Mouse (Mus musculus): Measurements from ENCODE around the gene Il17f. TPM values are rescaled to one million over a fixed set of nuclear protein-coding genes. Genes with fewer than 3 reads are reported as not detected.
"Not testable (repeated sequence)": the region's sequence is repeated elsewhere in the genome, so short reads cannot be mapped to it uniquely, and the experiment has no call there.

Gene Il17f
- polyA plus RNA-seq (2016; fragmentation: Nextera tagmentation; extraction: Ambion mirVana), result 0.24 TPM in 1 of 2 replicates, not detected in the other

- DNase-seq (ENCODE audit: low spot score); H3K36me3 ChIP-seq; H3K27ac ChIP-seq (replicated peaks); H3K27me3 ChIP-seq (ENCODE audit: low read depth, poor library complexity, severe bottlenecking); H3K9me3 ChIP-seq (replicated peaks); H3K4me1 ChIP-seq; H3K4me3 ChIP-seq: not testable (repeated sequence)
- WGBS, result 80% methylated on average over 1 of the region's 1 CpGs
Measured at GRCm38 (mm10) chr1:20790517-20790916, at the start of gene Il17f. Gene Il17f, minus strand, starts transcription at chr1:20790617.

DNA sequence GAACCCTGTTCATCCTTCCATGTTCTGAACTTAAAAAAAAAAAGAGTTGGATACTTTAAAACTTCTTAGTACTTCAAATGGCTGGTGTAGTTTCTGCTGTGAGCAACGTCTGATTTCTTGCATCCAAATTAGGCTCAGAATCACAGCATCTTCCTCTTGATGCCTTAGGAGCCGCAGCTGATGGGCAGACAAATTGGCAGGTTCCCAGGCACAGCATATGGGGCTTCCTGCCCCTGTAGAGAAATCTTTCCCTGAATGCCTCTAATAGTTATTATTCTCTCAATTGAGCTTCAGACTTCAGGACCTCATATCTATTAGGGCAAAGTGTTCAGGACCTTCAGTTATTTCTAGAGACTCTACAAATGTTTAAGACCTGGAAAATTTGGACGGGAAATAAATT, 49.5 kb upstream of the Il17f start:
- 78% methylated on average over 3 of the region's 3 CpGs for WGBS
- Histone ChIP-seq H3K36me3 (no peaks in the 10 kb centered on the region), H3K27me3 (ENCODE audit: low read depth, poor library complexity, severe bottlenecking) (no peaks in the 10 kb centered on the region), H3K9me3 (replicated peaks) (no peaks in the 10 kb centered on the region), H3K4me1 (peaks cover 6% of the 10 kb centered on the region), H3K4me3 (no peak overlapping the region), H3K27ac (replicated peaks) (no peak overlapping the region)
- DNase-seq (ENCODE audit: low spot score), result no peak

DNA sequence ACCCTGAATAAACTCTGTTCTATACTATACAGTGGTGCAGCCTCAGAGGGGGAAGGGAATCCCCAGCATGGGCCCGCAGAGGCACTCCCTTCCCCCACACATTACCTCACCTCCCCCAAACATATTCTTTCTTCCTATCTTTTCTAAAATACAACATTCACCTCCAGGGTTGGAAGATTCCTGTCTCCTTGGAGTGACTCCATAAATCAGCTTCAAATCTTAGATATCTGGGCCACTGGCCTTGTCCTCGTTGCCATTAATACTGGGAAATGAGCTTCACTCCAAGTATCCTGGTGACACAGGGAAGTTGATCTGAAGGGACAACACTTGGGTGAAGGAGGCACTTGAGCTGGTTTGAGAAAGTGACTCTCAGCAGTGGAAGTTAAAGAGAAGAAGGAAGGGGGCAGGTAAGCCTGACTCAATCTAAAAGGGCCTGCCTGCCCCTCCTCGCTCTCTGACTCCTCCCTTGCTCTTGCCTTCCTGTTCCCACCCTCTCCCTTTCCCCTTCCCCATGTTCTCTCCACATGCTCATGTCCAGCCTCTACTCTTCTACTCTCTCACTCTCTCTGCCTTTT, 46.2 kb upstream of the Il17f start:
- H3K27me3 ChIP-seq (ENCODE audit: low read depth, poor library complexity, severe bottlenecking), result no peaks in the 10 kb centered on the region
- H3K9me3 ChIP-seq (replicated peaks), result no peaks in the 10 kb centered on the region
- WGBS, result 84% methylated on average over 3 of the region's 3 CpGs
- no peaks in the 10 kb centered on the region for H3K4me1 ChIP-seq
- DNase-seq (ENCODE audit: low spot score), result no peak
- no peak overlapping the region for H3K27ac ChIP-seq (replicated peaks)
- no peak overlapping the region for H3K4me3 ChIP-seq
- H3K36me3 ChIP-seq, result no peaks in the 10 kb centered on the region

DNA sequence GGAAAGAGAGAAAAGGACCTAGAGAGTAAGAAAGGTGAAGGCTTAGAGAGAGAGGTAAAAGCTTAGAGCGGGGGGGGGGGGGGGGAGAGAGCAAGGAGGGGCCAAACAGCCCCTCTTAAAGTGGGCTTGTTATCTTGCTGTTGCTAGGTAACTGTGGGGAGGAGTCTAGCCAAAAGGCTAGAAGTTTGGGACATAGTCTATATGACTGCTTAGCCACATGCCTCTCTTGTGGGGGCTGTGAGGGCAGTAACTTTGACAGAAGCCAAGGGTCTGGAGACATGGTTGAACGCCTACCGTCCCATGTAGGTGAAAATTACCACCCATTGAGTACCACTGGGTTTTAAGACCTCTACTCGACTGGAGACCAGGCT, 42.7 kb upstream of the Il17f start:
- Histone ChIP-seq H3K27ac (replicated peaks) (no peak overlapping the region), H3K9me3 (replicated peaks) (no peaks in the 10 kb centered on the region), H3K27me3 (ENCODE audit: low read depth, poor library complexity, severe bottlenecking) (no peaks in the 10 kb centered on the region), H3K4me1 (no peaks in the 10 kb centered on the region), H3K36me3 (no peaks in the 10 kb centered on the region), H3K4me3 (no peak overlapping the region)
- WGBS, result 78% methylated on average over 3 of the region's 4 CpGs
- DNase-seq (ENCODE audit: low spot score), result no peak

GRCm38 (mm10) chr1:20832473-20833140, 42.2 kb upstream of the Il17f start:
- Histone ChIP-seq H3K4me1 (no peaks in the 10 kb centered on the region), H3K27ac (replicated peaks) (no peak overlapping the region), H3K9me3 (replicated peaks) (no peaks in the 10 kb centered on the region), H3K36me3 (no peaks in the 10 kb centered on the region), H3K27me3 (ENCODE audit: low read depth, poor library complexity, severe bottlenecking) (no peaks in the 10 kb centered on the region), H3K4me3 (no peak overlapping the region)
- 78% methylated on average over 5 of the region's 5 CpGs for WGBS
- DNase-seq (ENCODE audit: low spot score), result no peak

DNA sequence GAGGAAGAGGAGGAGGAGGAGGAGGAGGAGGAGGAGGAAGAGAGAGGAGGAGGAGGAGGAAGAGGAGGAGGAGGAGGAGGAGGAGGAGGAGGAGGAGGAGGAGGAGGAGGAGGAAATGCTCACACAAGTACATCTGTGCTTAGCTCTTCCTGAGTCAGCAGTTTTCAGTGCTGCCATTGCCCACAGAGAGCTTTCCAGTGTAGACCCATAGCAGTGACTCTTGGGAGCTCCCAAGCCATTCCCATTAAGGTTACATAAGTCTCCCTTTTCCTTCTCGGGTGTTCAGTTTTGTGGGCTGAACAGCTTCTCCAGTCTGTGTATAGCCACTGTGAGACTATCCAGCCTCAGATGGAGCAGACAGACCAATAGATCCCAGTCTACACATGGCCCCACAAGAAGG, 40.1 kb upstream of the Il17f start:
- Histone ChIP-seq H3K4me3 (no peak overlapping the region), H3K27ac (replicated peaks) (no peak overlapping the region), H3K27me3 (ENCODE audit: low read depth, poor library complexity, severe bottlenecking) (no peaks in the 10 kb centered on the region), H3K4me1 (no peaks in the 10 kb centered on the region), H3K9me3 (replicated peaks) (no peaks in the 10 kb centered on the region), H3K36me3 (no peaks in the 10 kb centered on the region)
- WGBS, result 82% methylated on average over 1 of the region's 1 CpGs
- DNase-seq (ENCODE audit: low spot score), result no peak

DNA sequence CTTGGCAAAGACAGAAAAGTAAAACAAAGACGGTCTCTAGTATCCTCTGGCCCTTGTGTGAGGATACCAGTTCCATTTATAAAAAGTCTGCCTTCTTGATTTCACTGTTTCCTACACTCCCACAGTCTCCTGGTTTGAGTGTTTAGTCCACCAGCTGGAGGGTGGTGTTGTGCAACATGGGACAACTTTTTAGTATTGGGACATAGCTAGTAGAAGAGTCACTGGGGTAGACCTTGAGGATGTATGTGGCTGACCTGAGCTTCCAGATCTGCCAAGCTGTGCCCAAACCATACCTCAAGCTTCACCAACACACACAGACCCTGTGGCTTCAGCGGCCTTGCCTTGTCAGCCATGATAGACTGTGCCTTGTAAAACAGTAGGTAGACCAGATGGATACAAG, 37.6 kb upstream of the Il17f start:
- Histone ChIP-seq H3K9me3 (replicated peaks) (no peaks in the 10 kb centered on the region), H3K4me1 (peaks cover 9% of the 10 kb centered on the region), H3K36me3 (no peaks in the 10 kb centered on the region), H3K27me3 (ENCODE audit: low read depth, poor library complexity, severe bottlenecking) (no peaks in the 10 kb centered on the region), H3K27ac (replicated peaks) (no peak overlapping the region), H3K4me3 (no peak overlapping the region)
- WGBS, result 90% methylated on average over 2 of the region's 2 CpGs
- no peak for DNase-seq (ENCODE audit: low spot score)

DNA sequence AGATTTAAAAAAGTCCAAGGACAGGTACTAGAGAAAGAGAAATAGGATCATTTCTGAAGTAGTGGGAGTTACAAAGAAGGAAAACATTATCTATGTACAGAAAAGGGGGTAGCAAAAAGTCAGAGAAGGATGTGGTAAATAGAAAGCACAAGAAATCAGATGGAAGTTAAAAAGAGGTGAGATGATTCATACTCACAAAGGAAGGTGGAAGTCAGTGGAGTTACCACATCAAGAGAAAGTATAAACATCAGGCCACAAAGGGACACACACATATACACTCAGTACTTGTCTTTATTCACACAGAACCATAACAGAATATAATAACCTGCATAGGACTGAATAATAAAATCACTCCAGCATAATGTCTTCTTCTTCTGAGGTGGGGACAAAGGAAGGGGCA, 34.6 kb upstream of the Il17f start:
- no peaks in the 10 kb centered on the region for H3K9me3 ChIP-seq (replicated peaks)
- no peak for DNase-seq (ENCODE audit: low spot score)
- peaks cover 9% of the 10 kb centered on the region for H3K4me1 ChIP-seq
- H3K36me3 ChIP-seq, result no peaks in the 10 kb centered on the region
- no peak overlapping the region for H3K27ac ChIP-seq (replicated peaks)
- no peaks in the 10 kb centered on the region for H3K27me3 ChIP-seq (ENCODE audit: low read depth, poor library complexity, severe bottlenecking)
- H3K4me3 ChIP-seq, result no peak overlapping the region

GRCm38 (mm10) chr1:20823906-20824305, 33.5 kb upstream of the Il17f start:
- 36% methylated on average over 2 of the region's 2 CpGs for WGBS
- DNase-seq (ENCODE audit: low spot score), result no peak
- no peaks in the 10 kb centered on the region for H3K36me3 ChIP-seq
- H3K27ac ChIP-seq (replicated peaks), result no peak overlapping the region
- H3K9me3 ChIP-seq (replicated peaks), result no peaks in the 10 kb centered on the region
- peaks cover 14% of the 10 kb centered on the region for H3K4me1 ChIP-seq
- H3K4me3 ChIP-seq, result no peak overlapping the region
- no peaks in the 10 kb centered on the region for H3K27me3 ChIP-seq (ENCODE audit: low read depth, poor library complexity, severe bottlenecking)

GRCm38 (mm10) chr1:20823471-20823870, 33.1 kb upstream of the Il17f start:
- WGBS, result 44% methylated on average over 4 of the region's 4 CpGs
- peaks cover 18% of the 10 kb centered on the region for H3K4me1 ChIP-seq
- peaks cover under 1% of the 10 kb centered on the region; the same call in 1 of the 2 replicates for H3K36me3 ChIP-seq
- H3K27me3 ChIP-seq (ENCODE audit: low read depth, poor library complexity, severe bottlenecking), result no peaks in the 10 kb centered on the region
- no peak overlapping the region for H3K4me3 ChIP-seq
- no peak overlapping the region for H3K27ac ChIP-seq (replicated peaks)
- no peaks in the 10 kb centered on the region for H3K9me3 ChIP-seq (replicated peaks)
- DNase-seq (ENCODE audit: low spot score), result no peak

DNA sequence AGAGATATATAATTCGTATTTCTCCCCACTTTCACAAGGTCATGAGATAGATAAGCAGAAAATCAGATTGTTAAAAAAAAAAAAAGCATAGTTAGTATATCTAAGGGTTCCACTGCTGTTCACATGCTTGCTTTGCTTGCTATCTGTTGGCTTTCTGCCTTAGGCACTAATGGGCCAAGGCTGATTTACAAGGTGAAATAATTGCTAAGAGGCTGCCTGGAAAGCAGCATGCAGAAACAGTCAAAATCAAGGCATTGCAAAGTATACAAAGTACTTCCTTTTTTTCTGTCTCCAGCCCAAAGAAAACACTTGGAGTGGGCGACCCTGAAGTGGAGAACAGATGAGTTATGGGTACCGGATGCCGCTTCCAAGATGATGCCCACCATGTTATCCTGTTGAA, 30.5 kb upstream of the Il17f start:
- no peak for DNase-seq (ENCODE audit: low spot score)
- H3K9me3 ChIP-seq (replicated peaks), result no peaks in the 10 kb centered on the region
- H3K36me3 ChIP-seq, result peaks cover 26% of the 10 kb centered on the region
- H3K27ac ChIP-seq (replicated peaks), result no peak overlapping the region
- H3K4me1 ChIP-seq, result peaks cover 30% of the 10 kb centered on the region
- WGBS, result 88% methylated on average over 4 of the region's 4 CpGs
- H3K4me3 ChIP-seq, result no peak overlapping the region
- no peaks in the 10 kb centered on the region for H3K27me3 ChIP-seq (ENCODE audit: low read depth, poor library complexity, severe bottlenecking)

- Histone ChIP-seq H3K27me3 (ENCODE audit: low read depth, poor library complexity, severe bottlenecking) (no peaks in the 10 kb centered on the region), H3K4me1 (peaks cover 30% of the 10 kb centered on the region), H3K27ac (replicated peaks) (peak within 1 kb of the TSS; percentile 93), H3K36me3 (peaks cover 36% of the 10 kb centered on the region), H3K9me3 (replicated peaks) (no peaks in the 10 kb centered on the region), H3K4me3 (peak within 1 kb of the TSS; percentile 87)
- peak; percentile 94 for DNase-seq (ENCODE audit: low spot score)
- under 1% methylated on average over 50 of the region's 52 CpGs for WGBS
Measured at GRCm38 (mm10) chr1:20819771-20820605, 29.6 kb upstream of the Il17f start, which contains the start of gene Mcm3. Gene Mcm3, minus strand, starts transcription at chr1:20820312.

DNA sequence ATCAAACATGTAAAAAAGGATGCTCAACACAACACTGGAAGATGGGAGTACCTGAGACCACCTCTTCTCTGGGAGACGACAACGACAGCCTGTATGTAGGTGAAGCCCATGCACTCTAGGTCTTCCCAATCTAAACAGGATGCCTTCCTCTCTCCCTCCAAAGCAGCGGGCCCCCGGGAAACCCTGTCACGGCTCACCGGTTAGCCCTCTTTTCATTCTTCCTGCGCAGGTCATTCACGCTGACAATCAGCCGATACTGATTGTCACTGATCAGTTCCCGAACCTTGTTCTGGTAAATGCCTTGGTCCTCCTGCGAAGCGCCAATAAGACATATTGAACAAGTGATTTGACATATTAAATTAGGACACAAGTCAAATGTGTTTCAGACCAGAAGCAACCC, 27.2 kb upstream of the Il17f start:
- no peak for DNase-seq (ENCODE audit: low spot score)
- 58% methylated on average over 12 of the region's 12 CpGs for WGBS
- no peaks in the 10 kb centered on the region for H3K9me3 ChIP-seq (replicated peaks)
- H3K4me1 ChIP-seq, result peaks cover 22% of the 10 kb centered on the region
- peak overlapping the region; percentile 87 for H3K4me3 ChIP-seq
- peaks cover 59% of the 10 kb centered on the region for H3K36me3 ChIP-seq
- no peaks in the 10 kb centered on the region for H3K27me3 ChIP-seq (ENCODE audit: low read depth, poor library complexity, severe bottlenecking)
- H3K27ac ChIP-seq (replicated peaks), result no peak overlapping the region

All from midbrain, embryonic 10.5 days (tissue).